Mouse (Mus musculus) neural tube, embryonic 14.5 days (tissue): Measurements from ENCODE around the gene Adam34. TPM values are rescaled to one million over a fixed set of nuclear protein-coding genes. Genes with fewer than 3 reads are reported as not detected.
"Not testable (repeated sequence)": the region's sequence is repeated elsewhere in the genome, so short reads cannot be mapped to it uniquely, and the experiment has no call there.

ENCODE experiments used
- ATAC-seq: fragments of 200-750 bp; cut with Nextera tagmentation; 2 replicates; pipeline ENCODE4 v1.8.0; 2017; ENCODE audit warnings: low read depth, mild to moderate bottlenecking, moderate TSS enrichment, moderate library complexity
- H3K27ac ChIP-seq: fragments of 300-500 bp; sonication (generic); 2 replicates; pipeline ENCODE4 v1.5.1; 2014; ENCODE audit warnings: low read depth, mild to moderate bottlenecking, control low read depth, low read length, moderate library complexity, mixed read lengths
- H3K27me3 ChIP-seq: fragments of 300-500 bp; sonication (generic); 2 replicates; pipeline ENCODE4 v1.6.1; 2014; ENCODE audit warnings: low read length; ENCODE audit not compliant: control insufficient read depth, insufficient read depth
- H3K36me3 ChIP-seq: fragments of 300-500 bp; sonication (generic); 2 replicates; pipeline ENCODE4 v1.6.1; 2014; ENCODE audit warnings: low read length, mixed read lengths; ENCODE audit not compliant: control insufficient read depth, insufficient read depth
- H3K4me1 ChIP-seq: fragments of 300-500 bp; sonication (generic); 2 replicates; pipeline ENCODE4 v1.6.1; 2014; ENCODE audit warnings: low read length; ENCODE audit not compliant: control insufficient read depth, insufficient read depth
- H3K4me2 ChIP-seq: fragments of 300-500 bp; sonication (generic); 2 replicates; pipeline ENCODE4 v1.6.1; 2014; ENCODE audit warnings: mild to moderate bottlenecking, low read depth, low read length, control low read depth
- H3K4me3 ChIP-seq: fragments of 300-500 bp; sonication (generic); 2 replicates; pipeline ENCODE4 v1.5.1; 2014; ENCODE audit warnings: low read depth, low read length, control low read depth, mixed read lengths
- H3K9ac ChIP-seq: fragments of 300-500 bp; sonication (generic); replicated peaks from 2 replicates; pipeline ENCODE4 v1.6.1; 2014; ENCODE audit warnings: low read depth, mild to moderate bottlenecking, control low read depth, low read length, mixed read lengths
- H3K9me3 ChIP-seq: fragments of 300-500 bp; sonication (generic); 2 replicates; pipeline ENCODE4 v1.6.1; 2016; ENCODE audit warnings: low read length; ENCODE audit not compliant: control insufficient read depth
- WGBS: fragments of 180-500 bp; shearing (Covaris S2); extraction: QIAGEN DNeasy Blood & Tissue Kit; methylation state at CpG from one replicate; pipeline ENCODE4 v1.1.7; 2014; 5-methylcytosine and 5-hydroxymethylcytosine counted together
- polyA plus RNA-seq: library from polyadenylated mRNA; unstranded; fragments of >200 nt; fragmentation: Nextera tagmentation; extraction: Ambion mirVana; gene quantifications from 2 replicates; pipeline ENCODE4 v1.2.1, GENCODE M21; 2014

Adam34 gene
- not detected in 2 replicates for polyA plus RNA-seq

DNA sequence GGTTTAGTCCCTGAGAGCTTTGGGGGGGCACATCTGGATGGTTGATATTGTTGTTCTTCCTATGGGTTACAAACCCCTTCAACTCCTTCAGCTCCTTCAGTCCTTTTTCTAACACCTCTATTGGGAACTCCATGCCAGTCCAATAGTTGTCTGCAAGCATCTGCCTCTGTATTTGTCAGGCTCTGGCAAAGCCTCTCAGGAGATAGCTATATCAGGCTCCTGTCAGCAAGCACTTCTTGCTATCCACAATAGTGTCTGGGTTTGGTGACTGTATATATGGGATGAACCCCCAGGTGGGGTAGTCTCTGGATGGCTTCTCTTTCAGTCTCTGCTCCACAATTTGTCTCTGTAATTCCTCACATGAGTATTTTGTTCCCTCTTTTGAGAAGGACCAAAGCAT, at the start of gene Adam34:
Adam34 (minus strand) TSS at position 101 of the 400 bp plus-strand sequence.
- no peak for ATAC-seq
- Histone ChIP-seq H3K9me3 (no peaks in the 10 kb centered on the region), H3K36me3 (no peaks in the 10 kb centered on the region), H3K4me3 (no peak within 1 kb of the TSS), H3K9ac (no peak within 1 kb of the TSS), H3K4me2 (no peak within 1 kb of the TSS), H3K27ac (no peak within 1 kb of the TSS), H3K4me1 (no peaks in the 10 kb centered on the region), H3K27me3 (no peaks in the 10 kb centered on the region)

GRCm38 (mm10) chr8:43627176-43627575, 82.7 kb downstream of the Adam34 start, which contains the start of gene Gm5346:
Gene Gm5346 (minus strand): TSS chr8:43627276.
- Histone ChIP-seq H3K27me3 (no peaks in the 10 kb centered on the region), H3K27ac (no peak within 1 kb of the TSS), H3K4me3 (no peak within 1 kb of the TSS), H3K36me3 (no peaks in the 10 kb centered on the region), H3K4me2 (no peak within 1 kb of the TSS), H3K4me1 (no peaks in the 10 kb centered on the region), H3K9me3 (no peaks in the 10 kb centered on the region), H3K9ac (no peak within 1 kb of the TSS)
- WGBS: 89% methylated on average over 3 of the region's 3 CpGs
- no peak for ATAC-seq

- Histone ChIP-seq H3K4me3 (no peak overlapping the region), H3K27ac (no peak overlapping the region), H3K4me1 (no peaks in the 10 kb centered on the region), H3K9me3 (no peaks in the 10 kb centered on the region), H3K27me3 (no peaks in the 10 kb centered on the region), H3K4me2 (no peak overlapping the region), H3K9ac (no peak overlapping the region), H3K36me3 (no peaks in the 10 kb centered on the region)
- no peak for ATAC-seq
- WGBS: 89% methylated on average over 1 of the region's 1 CpGs
Measured at GRCm38 (mm10) chr8:43616046-43616445, 93.8 kb downstream of the Adam34 start.

DNA sequence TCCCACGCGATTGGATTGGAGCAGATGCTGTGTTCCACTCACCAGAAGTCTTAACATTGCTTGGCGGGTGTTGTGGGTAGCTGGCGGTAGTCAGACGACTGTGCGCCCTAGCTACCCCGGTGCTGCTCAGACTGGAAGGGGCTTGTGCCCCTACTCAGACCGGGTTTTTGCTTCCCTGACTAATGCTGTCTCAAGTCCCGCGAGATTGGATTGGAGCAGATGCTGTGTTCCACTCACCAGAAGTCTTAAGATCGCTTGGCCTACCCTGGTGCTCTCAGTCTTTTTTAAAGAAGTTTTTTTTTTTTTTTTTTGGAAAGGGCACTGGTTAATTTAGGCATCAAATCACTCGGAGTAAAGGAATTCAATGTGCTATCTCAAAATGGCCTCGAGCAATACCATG, 106.2 kb downstream of the Adam34 start:
- H3K27me3 ChIP-seq, H3K27ac ChIP-seq, H3K4me2 ChIP-seq, H3K36me3 ChIP-seq, H3K4me3 ChIP-seq, H3K9ac ChIP-seq, H3K4me1 ChIP-seq, ATAC-seq, H3K9me3 ChIP-seq: not testable (repeated sequence)
- 84% methylated on average over 13 of the region's 13 CpGs for WGBS

GRCm38 (mm10) chr8:43603166-43603565, 106.7 kb downstream of the Adam34 start:
- H3K9ac ChIP-seq, H3K27me3 ChIP-seq, H3K36me3 ChIP-seq, H3K27ac ChIP-seq, H3K4me1 ChIP-seq, ATAC-seq, H3K4me2 ChIP-seq, H3K9me3 ChIP-seq, H3K4me3 ChIP-seq: not testable (repeated sequence)
- WGBS: 93% methylated on average over 15 of the region's 15 CpGs

Other genes starting within 250 kb of the Adam34 start
- not detected in 2 replicates for gene Adam26b, start 181.9 kb downstream of the Adam34 start, polyA plus RNA-seq
- not detected in 2 replicates for gene Adam26a, start 133.3 kb downstream of the Adam34 start, polyA plus RNA-seq
- gene Gm5346, start 82.8 kb downstream of the Adam34 start, polyA plus RNA-seq: not detected in 2 replicates